Mouse (Mus musculus) liver, embryonic 13.5 days (tissue): ENCODE results near the gene Chil3. TPM values are rescaled to one million over a fixed set of nuclear protein-coding genes. Genes with fewer than 3 reads are reported as not detected.
A peak's percentile ranks its signal among the peaks of the same experiment; 100 is the strongest.

ENCODE experiments used
- ATAC-seq: fragments of 200-750 bp; cut with Nextera tagmentation; 2 replicates; pipeline ENCODE4 v1.8.0; 2017; ENCODE audit warnings: low read depth, mild to moderate bottlenecking, moderate number of reproducible peaks, moderate library complexity
- DNase-seq: peaks from one replicate; pipeline ENCODE4 v3.0.0; 2022
- H3K27ac ChIP-seq: fragments of 300-500 bp; sonication (generic); 2 replicates; pipeline ENCODE4 v1.5.1; 2015; ENCODE audit warnings: moderate library complexity, mild to moderate bottlenecking, inconsistent platforms
- H3K27me3 ChIP-seq: fragments of 300-500 bp; sonication (generic); 2 replicates; pipeline ENCODE4 v1.6.1; 2015; ENCODE audit warnings: mild to moderate bottlenecking, inconsistent platforms
- H3K36me3 ChIP-seq: fragments of 300-500 bp; sonication (generic); 2 replicates; pipeline ENCODE4 v1.6.1; 2015; ENCODE audit warnings: mild to moderate bottlenecking, inconsistent platforms
- H3K4me1 ChIP-seq: fragments of 300-500 bp; sonication (generic); replicated peaks from 2 replicates; pipeline ENCODE4 v1.6.1; 2015; ENCODE audit warnings: inconsistent platforms
- H3K4me2 ChIP-seq: fragments of 300-500 bp; sonication (generic); 2 replicates; pipeline ENCODE4 v1.6.1; 2015; ENCODE audit warnings: inconsistent platforms, mild to moderate bottlenecking, moderate library complexity
- H3K4me3 ChIP-seq: fragments of 300-500 bp; sonication (generic); replicated peaks from 2 replicates; pipeline ENCODE4 v1.5.1; 2015; ENCODE audit warnings: mild to moderate bottlenecking, inconsistent platforms
- H3K9ac ChIP-seq: fragments of 300-500 bp; sonication (generic); 2 replicates; pipeline ENCODE4 v1.6.1; 2015; ENCODE audit warnings: mild to moderate bottlenecking, inconsistent platforms
- H3K9me3 ChIP-seq: fragments of 300-500 bp; sonication (generic); replicated peaks from 2 replicates; pipeline ENCODE4 v1.6.1; 2016; ENCODE audit warnings: inconsistent platforms
- WGBS: fragments of 180-500 bp; shearing (Covaris S2); methylation state at CpG from one replicate; pipeline ENCODE4 v1.1.7; 2015; ENCODE audit not compliant: insufficient replicate concordance; 5-methylcytosine and 5-hydroxymethylcytosine counted together
- polyA plus RNA-seq: library from polyadenylated mRNA; unstranded; fragments of >200 nt; fragmentation: Nextera tagmentation; extraction: Ambion mirVana; gene quantifications from 2 replicates; pipeline ENCODE4 v1.2.1, GENCODE M21; 2015

Gene Chil3
- polyA plus RNA-seq, 1 experiment from 2014 or later: 0.29 TPM

DNA sequence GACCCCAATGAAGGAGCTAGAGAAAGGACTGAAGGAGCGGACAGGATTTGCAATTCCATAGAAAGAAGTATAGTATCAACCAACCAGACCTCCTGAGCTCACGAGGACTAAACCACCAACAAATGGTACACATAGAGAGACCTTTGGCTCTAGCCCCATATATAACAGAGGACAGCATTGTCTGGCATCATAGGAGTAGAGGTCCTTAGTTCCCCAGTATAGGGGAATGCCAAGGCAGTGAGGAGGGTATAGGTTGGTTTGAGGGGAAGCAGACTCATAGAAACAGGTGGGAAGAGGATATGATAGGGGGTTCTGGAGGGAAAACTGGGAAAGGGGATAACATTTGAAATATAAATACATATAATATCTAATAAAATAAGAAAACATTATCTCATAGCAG, 13.0 kb downstream of the Chil3 start:
- Histone ChIP-seq H3K9me3 (no peaks in the 10 kb centered on the region; the same call in 1 of the 2 replicates), H3K4me2 (no peak overlapping the region), H3K27me3 (no peaks in the 10 kb centered on the region), H3K4me1 (no peaks in the 10 kb centered on the region), H3K27ac (no peak overlapping the region), H3K36me3 (no peaks in the 10 kb centered on the region), H3K9ac (no peak overlapping the region), H3K4me3 (no peak overlapping the region)
- ATAC-seq (no peak), DNase-seq (no peak)
- 60% methylated on average over 2 of the region's 2 CpGs for WGBS

DNA sequence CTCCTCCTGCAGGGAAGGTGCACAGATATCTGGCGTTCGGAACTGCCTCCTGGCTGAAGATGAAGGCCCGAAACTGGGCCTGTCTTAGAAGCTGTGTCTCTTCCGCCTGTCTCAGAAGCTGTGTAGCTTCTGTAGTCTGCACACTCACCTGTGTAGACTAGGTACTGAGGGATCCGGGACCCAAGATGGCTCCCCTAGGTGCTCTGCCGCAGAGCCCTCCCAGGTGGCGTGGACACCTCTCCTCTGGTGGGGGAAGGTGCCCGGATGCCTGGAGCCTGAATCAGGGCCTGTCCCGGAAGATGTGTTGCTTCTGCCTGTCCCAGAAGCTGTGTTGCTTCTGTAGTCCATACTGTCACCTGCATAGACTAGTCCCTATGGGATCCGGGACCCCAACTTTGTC, 23.3 kb downstream of the Chil3 start:
- H3K9me3 ChIP-seq: peaks cover 17% of the 10 kb centered on the region; the same call in 1 of the 2 replicates
- no peaks in the 10 kb centered on the region for H3K4me1 ChIP-seq
- H3K4me3 ChIP-seq: no peak overlapping the region
- no peak overlapping the region for H3K4me2 ChIP-seq
- WGBS: 68% methylated on average over 10 of the region's 10 CpGs
- no peak overlapping the region for H3K27ac ChIP-seq
- no peaks in the 10 kb centered on the region for H3K27me3 ChIP-seq
- H3K9ac ChIP-seq: no peak overlapping the region
- DNase-seq: no peak
- H3K36me3 ChIP-seq: no peaks in the 10 kb centered on the region
- 0 out of 2 replicates have a peak, but pooled peaks have one; percentile 31 for ATAC-seq

DNA sequence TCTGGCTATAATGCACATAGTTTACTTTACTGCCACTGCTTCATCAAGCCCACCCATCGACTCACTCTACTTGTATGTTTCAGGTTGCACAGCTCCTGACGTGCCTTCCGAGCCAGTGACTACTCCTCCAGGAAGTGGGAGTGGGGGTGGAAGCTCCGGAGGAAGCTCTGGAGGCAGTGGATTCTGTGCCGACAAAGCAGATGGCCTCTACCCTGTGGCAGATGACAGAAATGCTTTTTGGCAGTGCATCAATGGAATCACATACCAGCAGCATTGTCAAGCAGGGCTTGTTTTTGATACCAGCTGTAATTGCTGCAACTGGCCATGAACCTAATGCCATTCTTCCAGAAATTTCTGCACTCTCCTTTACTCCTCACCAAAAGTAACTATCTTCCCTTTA, 35.7 kb downstream of the Chil3 start:
- ATAC-seq (no peak), DNase-seq (no peak)
- Histone ChIP-seq H3K4me3 (no peak overlapping the region), H3K4me1 (no peaks in the 10 kb centered on the region), H3K36me3 (no peaks in the 10 kb centered on the region), H3K4me2 (no peak overlapping the region), H3K9me3 (peaks cover 9% of the 10 kb centered on the region), H3K27ac (no peak overlapping the region), H3K9ac (no peak overlapping the region), H3K27me3 (no peaks in the 10 kb centered on the region)
- WGBS: 49% methylated on average over 5 of the region's 5 CpGs

DNA sequence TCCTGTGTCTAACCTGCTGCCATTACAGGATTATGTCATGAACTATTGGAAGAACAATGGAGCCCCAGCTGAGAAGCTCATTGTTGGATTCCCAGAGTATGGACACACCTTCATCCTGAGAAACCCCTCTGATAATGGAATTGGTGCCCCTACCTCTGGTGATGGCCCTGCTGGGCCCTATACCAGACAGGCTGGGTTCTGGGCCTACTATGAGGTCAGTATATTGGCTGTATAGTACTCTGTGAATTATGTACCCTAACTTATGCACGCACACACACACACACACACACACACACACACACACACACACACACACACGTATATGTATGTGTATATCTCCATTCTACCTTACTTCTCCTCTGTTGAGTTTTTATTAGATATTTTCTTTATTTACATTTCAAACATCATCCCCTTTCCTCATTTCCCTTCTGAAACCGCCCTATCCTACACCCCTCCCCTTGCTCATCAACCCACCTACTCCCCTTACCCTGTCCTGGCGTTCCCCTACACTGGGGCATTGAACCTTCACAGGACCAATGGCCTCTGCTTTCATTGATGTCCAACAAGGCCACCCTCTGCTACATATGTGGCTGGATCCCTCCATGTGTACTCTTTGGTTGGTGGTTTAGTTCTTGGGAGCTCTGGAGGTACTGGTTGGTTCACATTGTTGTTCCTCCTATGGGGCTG, 38.4 kb downstream of the Chil3 start:
- Histone ChIP-seq H3K27me3 (no peaks in the 10 kb centered on the region), H3K4me1 (no peaks in the 10 kb centered on the region), H3K9me3 (peaks cover 3% of the 10 kb centered on the region; the same call in 1 of the 2 replicates), H3K36me3 (no peaks in the 10 kb centered on the region), H3K4me2 (no peak overlapping the region), H3K27ac (no peak overlapping the region), H3K9ac (no peak overlapping the region), H3K4me3 (no peak overlapping the region)
- DNase-seq (no peak), ATAC-seq (peak; percentile 34; the same call in 1 of the 2 replicates)
- whole genome bisulfite sequencing: 48% methylated on average over 4 of the region's 4 CpGs

DNA sequence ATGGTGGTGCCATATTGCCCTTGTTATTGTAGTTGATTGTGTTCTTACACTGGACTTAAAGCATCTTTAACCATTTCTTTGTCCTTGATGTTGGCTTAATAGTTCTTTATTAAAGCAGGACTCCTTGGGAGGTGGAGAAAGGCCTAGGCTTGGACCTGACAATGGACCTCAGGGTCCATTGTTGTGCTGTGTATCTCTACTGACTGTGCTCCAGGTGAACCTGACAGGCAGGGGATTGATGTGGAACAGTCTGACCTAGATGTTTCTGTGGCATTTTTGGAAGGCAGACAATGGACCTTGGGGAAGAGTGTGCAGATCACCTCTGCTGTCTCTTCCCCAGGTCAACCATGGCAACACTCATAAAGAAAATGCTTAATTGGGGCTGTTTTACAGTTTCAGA, 40.4 kb downstream of the Chil3 start:
- no peaks in the 10 kb centered on the region for H3K4me1 ChIP-seq
- H3K4me3 ChIP-seq: no peak overlapping the region

DNA sequence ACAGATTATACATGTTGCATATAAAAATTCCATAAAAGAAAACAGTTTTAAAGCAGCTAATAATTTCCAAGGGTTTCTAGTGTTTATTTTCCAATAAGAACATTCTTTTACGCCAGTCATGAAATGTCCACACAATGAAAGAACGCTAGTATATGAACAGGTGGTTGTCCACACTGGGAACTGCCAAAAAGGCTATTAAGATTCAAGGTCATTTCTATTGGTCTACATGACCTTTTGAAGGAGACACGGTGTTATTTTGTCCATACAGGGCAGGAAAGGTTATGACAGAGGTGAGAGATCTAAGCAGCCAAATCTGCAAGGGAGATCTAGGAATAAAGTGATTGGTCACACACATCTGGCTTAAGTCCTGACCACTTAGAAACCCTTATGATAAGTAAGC, 54.4 kb downstream of the Chil3 start, which contains the start of gene Chia1:
TSS of gene Chia1 (plus strand) at position 301 of the 400 bp plus-strand sequence.
- no peak for ATAC-seq
- Histone ChIP-seq H3K4me3 (no peak within 1 kb of the TSS), H3K27me3 (no peaks in the 10 kb centered on the region), H3K9ac (no peak within 1 kb of the TSS), H3K4me2 (no peak within 1 kb of the TSS), H3K4me1 (no peaks in the 10 kb centered on the region), H3K27ac (no peak within 1 kb of the TSS), H3K36me3 (no peaks in the 10 kb centered on the region), H3K9me3 (peaks cover 3% of the 10 kb centered on the region; the same call in 1 of the 2 replicates)
- no peak for DNase-seq
- WGBS: 57% methylated on average over 3 of the region's 3 CpGs

More for the DNA sequence above, 40.4 kb downstream of the Chil3 start:
- no peak overlapping the region for H3K9ac ChIP-seq
- H3K27ac ChIP-seq: no peak overlapping the region
- H3K36me3 ChIP-seq: no peaks in the 10 kb centered on the region
- peaks cover 3% of the 10 kb centered on the region; the same call in 1 of the 2 replicates for H3K9me3 ChIP-seq
- ATAC-seq (no peak), DNase-seq (no peak)
- no peak overlapping the region for H3K4me2 ChIP-seq
- no peaks in the 10 kb centered on the region for H3K27me3 ChIP-seq

Other genes starting within 250 kb of the Chil3 start
- gene I830077J02Rik, start 234.9 kb downstream of the Chil3 start, polyA plus RNA-seq: 2.1 and 3.8 TPM in 2 replicates
- gene Wdr77, start 208.2 kb downstream of the Chil3 start, polyA plus RNA-seq: 65.8 and 69.1 TPM in 2 replicates
- gene Atp5f1, start 207.5 kb downstream of the Chil3 start, polyA plus RNA-seq: 392 and 451 TPM in 2 replicates
- gene Ovgp1, start 193.9 kb downstream of the Chil3 start, polyA plus RNA-seq: 0.71 and 1.3 TPM in 2 replicates
- not detected in 2 replicates for gene Pifo, start 152.9 kb downstream of the Chil3 start, polyA plus RNA-seq
- 0.08 TPM in 1 of 2 replicates, not detected in the other for gene Chil5, start 134.8 kb downstream of the Chil3 start, polyA plus RNA-seq
- not detected in 2 replicates for gene Chia1, start 54.3 kb downstream of the Chil3 start, polyA plus RNA-seq
- not detected in 2 replicates for gene Chil4, start 51.9 kb upstream of the Chil3 start, polyA plus RNA-seq
- not detected in 2 replicates for gene Chil6, start 238.6 kb upstream of the Chil3 start, polyA plus RNA-seq